Mouse (Mus musculus) embryonic fibroblast, embryonic 13.5 days (primary cell): ENCODE data around the gene Atl3.

Source experiments
- CTCF ChIP-seq: IDR thresholded peaks from 2 replicates; pipeline ENCODE4 v1.5.1; 2011; ENCODE audit warnings: mild to moderate bottlenecking, control low read depth, low read length, moderate library complexity, borderline replicate concordance; ENCODE audit not compliant: insufficient read depth
- POLR2A ChIP-seq: IDR thresholded peaks from 2 replicates; pipeline ENCODE4 v1.6.1; 2011; ENCODE audit warnings: low read depth, mild to moderate bottlenecking, control low read depth, low read length, moderate library complexity

DNA sequence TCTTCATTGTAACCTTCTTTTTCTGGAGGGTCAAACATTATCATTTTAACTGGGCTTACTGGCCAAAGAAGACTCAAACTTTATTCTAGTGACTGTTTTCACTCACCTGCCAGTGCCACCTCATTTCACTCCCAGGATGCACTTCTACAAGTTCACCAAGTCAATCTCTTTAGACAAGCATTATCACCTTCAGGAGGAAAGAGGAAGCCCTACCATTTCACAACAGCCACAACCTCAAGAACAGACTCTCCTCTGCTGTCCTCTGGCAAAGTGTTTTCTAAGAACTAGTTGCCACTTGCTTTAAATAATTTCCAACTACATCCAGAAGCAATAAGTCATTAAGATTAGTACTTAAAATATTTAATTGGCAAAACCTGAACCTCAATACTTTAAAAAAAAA lies 25.9 kb upstream of the Atl3 start:
- TF ChIP-seq CTCF (no peak), POLR2A (no peak)
